Mouse (Mus musculus) T-helper 2 cell (primary cell): ENCODE measurements around the gene Trpv4.

Experiments used
- in situ Hi-C: fragments of 300-600 bp; cut with MboI, MseI; formaldehyde crosslinking; loops from one replicate; pipeline ENCODE4 v1.15.1; 2025; ENCODE audit warnings: high pct_unique_total_duplicates

The Trpv4 gene

DNA sequence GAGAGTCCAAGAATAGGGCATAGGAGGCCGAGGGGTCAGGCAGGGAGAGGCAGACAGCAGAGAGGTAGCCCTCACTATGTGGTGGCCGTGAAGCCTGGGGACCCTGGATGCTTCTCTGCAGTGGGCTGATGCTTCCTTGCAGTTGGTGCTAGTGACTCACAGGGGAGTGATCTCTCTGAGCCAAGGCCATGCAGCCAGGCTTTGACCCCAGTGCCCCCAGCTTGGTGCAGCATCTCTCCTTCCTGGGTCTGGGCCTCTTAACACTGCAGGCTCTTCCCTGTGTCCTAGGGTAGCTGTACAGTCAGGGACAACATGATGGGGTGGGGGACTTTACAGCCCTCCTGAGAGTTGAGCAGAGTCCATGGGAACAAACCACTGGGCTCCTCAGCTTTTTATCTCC, 68.8 kb downstream of the Trpv4 start:
- in situ Hi-C loops: no loop called here

DNA sequence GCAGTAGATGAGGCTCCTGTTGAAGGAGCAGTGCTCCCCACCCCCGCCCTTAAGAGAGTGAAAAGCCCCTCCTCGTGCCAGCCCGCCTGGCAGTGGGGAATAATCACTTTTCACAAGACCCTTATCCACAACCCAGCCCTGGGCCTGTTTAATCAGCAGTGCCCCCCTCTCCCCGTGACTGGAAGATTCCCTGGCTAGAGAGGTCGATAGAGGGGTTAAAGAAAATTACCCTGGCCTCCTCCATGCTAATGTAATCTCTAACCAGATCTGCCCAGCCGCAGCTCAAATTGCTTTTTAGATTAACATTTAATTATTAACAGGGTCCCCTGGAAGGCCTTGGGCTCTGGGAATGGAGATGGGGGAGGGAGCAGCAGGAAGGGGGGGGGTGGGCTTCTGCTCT, 69.2 kb downstream of the Trpv4 start:
- in situ Hi-C loops: no loop called here

DNA sequence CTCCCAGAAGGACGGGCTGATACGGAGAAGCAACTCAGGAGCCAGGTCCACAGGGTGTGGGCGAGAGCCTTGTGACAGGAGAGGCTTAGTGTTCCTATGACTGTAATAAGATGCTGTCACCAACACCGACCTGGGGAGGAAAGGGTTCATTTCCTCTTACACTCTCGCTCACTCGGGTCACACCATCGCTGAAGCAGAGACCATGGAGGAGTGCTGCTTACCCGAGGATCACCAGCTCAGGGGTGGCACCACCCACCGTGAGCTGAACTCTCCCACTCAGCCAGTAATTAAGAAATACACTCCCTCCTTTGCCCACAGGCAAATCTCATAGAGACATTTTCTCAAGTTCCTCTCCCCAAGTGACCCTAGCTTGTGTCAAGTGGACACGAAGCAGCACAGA, 69.8 kb downstream of the Trpv4 start:
- in situ Hi-C loops: no loop called here

DNA sequence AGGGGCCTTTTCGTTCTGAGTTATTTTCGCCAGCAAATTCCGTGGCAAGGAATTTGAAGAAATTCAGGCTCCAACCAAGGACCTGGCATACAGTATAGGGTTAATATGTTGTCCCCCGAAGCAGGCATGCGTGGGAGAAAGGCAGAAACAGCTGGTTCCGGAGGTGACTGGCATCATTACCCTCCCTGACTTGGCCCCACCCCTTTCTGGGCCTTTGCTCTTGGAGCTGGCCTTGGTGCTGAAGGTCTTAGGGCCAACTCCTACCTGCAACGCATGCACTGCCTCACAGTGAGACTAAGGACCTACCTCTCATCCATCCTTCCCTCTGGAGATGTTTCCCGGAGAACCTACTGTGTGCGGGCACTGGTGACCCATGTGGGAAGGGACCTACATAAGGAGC, 70.3 kb downstream of the Trpv4 start:
- in situ Hi-C loops: no loop called here

DNA sequence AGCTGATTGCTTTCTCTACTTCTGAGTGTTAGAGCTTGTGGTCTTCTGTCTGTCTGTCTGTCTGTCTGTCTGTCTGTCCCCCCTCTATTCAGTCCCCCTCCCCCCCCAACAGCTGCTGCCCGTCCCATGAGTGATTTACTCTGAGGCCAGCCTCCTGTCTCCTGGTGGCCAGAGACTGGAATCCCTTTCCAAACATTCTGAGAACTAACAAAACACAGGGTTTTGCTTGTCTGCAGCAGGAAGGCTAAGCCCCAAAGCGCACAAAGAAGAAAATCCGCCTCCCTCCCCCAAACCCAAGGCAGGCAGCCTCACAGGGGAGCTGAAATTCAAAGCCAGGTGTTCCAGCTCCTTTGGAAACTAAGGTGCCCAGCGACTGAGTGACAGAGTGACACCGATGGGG, 72.5 kb downstream of the Trpv4 start:
- in situ Hi-C loops: no loop called here

DNA sequence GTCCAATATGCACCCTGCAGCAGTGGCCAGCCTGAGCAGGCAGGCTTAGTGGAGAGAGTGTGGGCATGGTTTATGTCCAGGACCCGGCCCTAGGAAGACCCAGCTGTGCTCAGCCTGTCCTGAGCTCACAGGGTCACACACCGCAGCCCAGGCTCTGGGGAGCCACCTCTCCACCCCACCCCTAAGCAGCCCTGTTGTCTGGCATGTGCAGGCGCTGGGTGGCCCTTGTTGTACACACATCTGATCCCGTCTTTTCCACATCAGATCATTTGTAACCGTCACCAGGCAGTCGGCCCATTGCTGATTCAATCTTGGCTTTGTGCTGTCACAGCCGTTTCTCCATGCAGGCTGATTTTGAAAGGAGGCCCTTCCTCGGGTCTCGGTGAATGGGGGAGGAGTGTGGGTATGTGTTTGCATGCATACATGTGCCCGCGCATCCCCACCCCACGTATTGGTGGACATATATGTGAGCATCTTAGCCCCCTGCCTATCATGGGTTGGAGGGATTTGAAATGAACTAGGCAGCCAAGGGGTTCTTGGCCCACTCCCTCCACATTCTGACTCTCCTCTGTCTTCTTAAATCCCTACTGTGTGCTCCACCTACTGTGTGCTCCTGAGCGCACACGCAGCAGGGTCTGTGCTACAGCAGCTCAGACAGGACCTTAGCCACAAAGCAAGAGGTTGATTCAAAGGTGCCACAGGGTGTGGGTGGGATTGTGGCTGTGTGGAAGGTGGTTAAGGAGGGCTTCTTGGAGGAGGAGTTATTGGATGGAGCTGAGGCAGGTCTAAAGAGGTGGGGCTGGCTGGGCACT, 73.7 kb downstream of the Trpv4 start:
- in situ Hi-C loops: no loop called here

DNA sequence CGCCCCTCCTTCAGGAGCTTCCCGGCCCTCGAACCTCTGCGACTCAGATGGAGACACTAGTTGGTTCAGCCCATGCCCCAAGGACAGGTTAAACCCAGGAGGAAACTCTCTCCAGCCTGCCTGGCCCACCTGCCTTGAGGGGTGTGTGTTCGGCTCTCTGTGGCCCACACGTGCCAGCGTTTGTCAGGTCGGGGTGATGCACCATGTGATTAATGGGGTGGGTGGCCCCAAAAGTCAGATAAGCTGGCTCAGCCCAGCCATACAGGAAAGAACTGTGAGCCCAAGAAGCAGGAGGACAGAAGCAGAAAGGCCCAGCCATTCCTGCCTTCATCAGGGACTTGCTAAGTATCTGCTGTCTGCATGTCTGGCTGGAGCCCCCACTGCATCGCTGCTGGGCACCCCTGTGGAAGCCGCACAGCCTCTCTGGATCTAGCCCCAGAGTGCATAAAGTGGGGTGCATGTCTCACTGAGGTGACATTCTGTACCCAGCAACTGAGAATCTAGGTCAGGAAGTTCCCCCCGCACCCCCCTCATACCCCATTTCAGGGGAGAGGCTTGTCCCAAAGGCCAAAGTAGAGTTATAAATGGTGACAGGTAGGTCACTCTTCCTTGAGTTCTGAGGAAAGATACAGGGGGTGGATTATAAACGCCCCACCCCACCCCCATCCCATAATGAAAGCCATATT, 74.6 kb downstream of the Trpv4 start:
- in situ Hi-C loops: no loop called here

DNA sequence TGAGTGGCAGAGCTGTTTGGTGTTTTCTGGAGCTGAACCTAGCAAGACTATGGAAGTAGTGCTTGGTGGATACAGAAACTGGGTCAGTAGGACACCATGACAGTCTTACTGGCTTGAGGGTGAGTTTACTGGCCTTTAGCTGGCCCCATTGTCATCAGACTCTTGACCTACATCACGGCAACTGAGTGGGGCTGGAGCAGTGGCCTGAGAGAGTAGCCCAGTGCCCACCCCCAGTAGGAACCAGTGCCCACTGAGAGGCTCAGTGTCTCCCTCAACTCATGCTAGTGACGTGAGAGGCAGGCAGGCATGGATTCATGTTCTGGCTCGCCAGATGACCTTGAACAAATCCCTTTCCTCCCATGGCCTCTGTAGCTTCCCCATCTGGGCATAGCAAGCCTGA, 75.2 kb downstream of the Trpv4 start:
- in situ Hi-C loops: no loop called here

DNA sequence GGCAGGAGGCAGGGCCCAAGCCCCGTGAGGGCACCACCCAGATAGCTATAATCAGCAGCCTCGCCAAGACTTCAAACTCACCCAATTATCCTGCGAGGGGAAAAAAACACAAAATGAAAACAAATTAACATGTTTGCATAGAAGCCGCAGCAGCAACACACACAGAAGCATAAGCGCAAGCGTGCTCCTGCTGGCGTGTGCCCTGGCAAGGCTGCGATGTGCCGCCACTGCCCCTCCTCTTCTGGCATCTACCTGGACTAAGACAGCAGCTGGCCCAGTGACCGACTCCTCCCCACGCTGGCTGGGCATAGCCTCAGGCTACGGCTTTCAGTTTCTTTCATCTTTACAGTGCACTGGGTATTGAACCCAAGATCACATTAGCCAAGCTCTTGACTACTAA, 76.7 kb downstream of the Trpv4 start:
- in situ Hi-C loops: no loop called here

DNA sequence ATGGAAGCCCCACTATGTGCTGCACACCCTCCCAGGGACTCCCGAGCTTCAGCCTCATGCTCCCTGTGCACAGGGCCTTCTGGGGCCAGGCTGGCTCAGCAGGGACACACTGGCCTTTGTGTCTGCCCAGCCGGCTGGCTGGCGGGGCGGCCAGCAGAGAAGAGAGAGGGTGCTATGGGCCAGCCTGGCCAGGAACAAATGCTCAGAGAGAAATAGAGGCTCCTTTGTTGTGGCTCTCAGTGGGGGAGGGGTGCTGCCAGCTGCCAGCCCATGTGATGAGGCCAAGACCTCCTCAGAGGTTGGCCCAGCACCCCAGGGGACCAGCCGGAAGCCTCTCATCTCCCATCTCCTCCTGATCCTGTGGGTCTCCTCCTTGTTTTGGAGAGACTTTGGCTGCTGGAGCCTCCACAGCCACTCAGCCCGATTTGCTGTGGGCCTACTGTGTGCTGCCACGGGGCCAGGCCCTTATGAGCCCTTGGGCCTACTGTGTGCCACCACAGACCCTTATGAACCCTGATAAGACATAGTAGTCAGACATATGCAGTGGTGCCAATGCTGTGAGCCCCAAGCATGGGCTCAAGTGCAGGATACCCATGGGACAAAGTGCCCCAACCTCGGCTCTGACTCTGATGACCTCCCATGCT, 78.4 kb downstream of the Trpv4 start:
- in situ Hi-C loops: no loop called here

DNA sequence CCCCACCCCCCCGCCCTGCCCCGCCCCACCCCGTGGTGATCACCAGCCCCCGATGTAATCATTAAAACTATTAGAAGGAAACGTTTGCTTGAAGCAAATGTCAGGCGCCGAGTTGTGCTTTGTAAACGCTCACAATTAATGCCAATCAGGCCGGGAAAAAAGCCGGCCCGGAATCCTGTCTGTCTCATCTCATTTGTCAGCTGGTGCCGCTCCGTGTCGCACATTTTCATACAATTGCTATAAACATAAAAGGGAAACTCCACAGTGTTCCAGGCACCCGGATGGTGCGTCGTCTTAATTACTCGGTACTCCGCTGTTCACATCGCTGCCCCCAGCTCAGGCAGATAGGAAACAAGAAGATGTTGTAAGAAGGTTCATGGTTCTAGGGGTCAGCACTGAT, 79.9 kb downstream of the Trpv4 start:
- in situ Hi-C loops: no loop called here

DNA sequence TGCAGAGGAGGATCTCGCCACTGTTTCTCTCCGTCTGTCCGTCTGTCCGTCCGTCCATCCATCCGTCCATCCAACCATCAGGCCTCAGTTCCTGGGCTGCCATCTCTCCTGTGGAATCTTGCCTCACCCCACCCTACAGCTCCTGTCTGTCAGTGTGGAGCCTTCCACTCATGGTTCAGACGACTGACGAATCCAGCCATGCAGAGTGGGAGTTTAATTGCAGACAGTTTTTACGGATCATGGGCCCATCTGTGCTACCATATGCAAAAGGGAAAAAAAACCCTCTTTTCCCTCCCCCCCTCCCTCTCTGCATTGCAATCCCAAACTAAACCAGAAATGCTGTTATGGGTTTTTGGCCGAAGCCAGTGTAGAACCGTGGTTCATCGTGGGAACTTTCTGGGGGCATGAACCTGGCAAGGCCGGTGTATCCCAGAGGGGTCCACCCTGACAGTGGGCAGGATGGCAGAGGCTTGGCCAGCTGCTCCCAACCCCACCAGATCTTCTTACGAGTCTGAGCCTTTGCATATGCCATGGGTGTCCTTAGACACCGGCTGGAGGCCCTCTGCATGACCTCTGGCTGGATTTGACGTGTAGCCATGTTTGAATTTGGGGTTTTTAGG, 82.1 kb downstream of the Trpv4 start:
- in situ Hi-C loops: no loop called here

DNA sequence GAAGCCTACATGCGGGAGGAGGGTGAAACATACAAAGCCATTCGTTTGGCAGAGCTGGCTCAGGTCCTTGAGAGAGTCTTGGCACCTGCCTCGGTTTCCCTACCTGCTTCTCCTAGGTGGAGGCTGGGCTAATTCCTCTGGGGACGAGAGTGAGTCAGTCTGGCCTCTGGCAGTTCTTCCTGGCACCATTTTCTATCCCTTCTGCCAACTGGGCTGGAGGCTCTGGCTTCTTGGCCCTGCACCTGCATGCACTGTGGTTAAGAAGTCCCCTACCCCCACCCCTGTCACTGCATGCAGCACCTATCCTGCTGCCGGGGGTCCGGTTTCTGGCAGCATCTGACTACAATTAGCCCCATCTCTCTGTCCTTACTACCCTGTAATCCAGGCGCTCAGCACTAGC, 82.7 kb downstream of the Trpv4 start:
- in situ Hi-C loops: no loop called here

DNA sequence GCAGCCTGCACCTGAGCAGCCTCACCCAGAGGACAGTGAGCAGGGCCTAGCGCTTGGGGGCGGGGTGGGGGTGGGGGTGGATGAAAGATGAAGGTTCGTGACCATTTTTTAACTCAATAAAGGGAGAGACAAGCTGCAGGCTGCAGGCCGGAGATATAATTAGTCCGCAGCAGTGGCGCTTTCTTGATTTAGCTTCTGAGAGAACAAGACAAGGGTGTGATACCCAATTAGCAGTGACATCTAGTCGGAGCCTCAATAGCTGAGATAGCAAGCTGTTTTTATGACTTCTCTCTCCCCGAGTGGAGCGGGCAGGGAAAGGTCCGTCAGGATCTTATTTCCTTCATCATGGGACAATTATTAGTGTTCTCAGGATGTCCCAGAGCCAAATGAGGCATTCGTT, 83.2 kb downstream of the Trpv4 start:
- in situ Hi-C loops: no loop called here

DNA sequence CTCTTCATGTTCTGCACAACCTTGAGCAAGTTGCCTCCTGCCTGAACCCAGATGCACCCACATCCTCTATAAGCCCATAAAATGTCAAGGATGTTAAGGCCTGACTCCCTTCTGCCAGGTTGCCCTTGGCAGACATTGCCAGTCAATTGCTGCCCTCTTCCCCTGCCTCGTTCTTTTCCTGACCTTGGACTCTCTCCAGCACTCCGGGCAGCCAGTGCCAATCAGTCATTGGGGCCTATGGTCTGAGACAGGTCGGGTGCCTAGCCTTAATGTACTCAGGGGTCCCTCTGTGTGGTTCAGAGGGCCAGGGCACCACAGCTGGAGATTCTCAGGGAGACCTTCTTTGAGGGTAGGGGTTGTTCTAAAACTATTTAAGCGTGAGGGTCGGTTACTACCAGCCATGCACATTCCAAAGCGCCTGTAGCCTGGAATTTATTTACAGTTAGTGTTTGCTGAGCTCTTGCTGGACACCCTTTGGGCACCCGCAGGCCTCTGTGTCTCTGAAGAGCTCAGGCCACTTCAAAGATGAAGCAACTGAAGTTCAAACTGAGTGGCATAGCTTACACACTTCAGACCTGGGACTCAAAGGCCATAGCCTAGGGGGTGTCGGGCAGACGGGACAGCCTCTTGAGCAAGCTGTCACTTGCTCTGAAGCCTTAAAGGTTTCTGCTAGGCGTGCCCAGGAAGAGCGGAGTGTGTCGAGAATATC, 84.1 kb downstream of the Trpv4 start:
- in situ Hi-C loops: no loop called here

DNA sequence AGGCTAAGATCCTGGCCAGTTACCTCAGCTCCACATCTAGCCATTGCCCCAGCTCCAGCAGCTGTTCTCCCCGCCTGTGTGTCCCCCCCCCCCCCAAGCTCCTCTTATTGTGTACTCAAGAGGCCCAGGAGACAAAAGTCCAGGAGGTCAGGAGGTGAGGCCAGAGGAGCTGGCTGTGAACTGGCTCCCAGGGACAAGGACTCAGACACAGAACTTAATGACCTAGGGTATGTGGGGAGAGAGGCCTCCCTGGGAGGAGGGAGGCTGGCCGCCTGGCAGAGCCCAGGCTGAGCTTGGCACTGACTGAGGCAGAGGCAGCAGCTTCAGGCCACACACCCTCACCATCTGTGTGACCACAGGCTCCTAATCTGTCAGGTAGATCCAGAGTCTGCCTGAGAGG, 85.2 kb downstream of the Trpv4 start:
- in situ Hi-C loops: no loop called here
